Mouse (Mus musculus): Measurements from ENCODE around the gene Acap2.

DNA sequence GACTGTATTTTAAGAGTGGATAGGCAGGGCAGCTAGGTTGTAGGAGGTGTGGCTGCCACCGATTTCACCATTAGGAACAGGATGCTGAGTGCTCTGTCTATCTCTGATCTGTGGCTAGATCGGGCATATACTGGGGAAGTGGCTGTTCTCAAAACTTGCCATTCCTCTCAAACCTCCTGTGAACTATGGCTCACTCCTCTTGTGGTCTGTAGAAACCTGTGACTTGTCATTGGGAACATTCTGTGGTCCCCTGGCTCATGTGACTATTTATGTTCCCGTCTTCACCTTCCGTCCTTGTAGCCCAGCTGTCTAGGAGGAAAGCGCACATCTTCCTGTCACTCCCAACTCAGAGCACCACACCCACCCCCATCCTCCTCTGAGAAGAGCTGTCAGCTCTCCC lies 8.9 kb upstream of the Acap2 start:
- TF ChIP-seq MYOD1 (IDR thresholded peaks at IDR 0.05; ENCODE audit: control insufficient read depth, insufficient read length, low read depth) (no peak), CTCF (IDR thresholded peaks at IDR 0.05; ENCODE audit: control insufficient read depth, insufficient read depth, insufficient read length) (no peak), USF1 (IDR thresholded peaks at IDR 0.05; ENCODE audit: low read depth) (no peak), MAX (IDR thresholded peaks at IDR 0.05) (no peak)

Measured in C2C12 (cell line).